Mouse (Mus musculus): ENCODE measurements around the gene Cd2. TPM values are rescaled to one million over a fixed set of nuclear protein-coding genes. Genes with fewer than 3 reads are reported as not detected.

Gene Cd2
- polyA plus RNA-seq, 1 experiment = 3.8 TPM

GRCm38 (mm10) chr3:101229551-101229930 lies 58.2 kb downstream of the Cd2 start:
- Histone ChIP-seq H3K36me3 (ENCODE audit: control insufficient read depth, insufficient read depth, low read length) (no peaks in the 10 kb centered on the region), H3K27me3 (replicated peaks; ENCODE audit: control insufficient read depth, insufficient read depth, low read length) (no peaks in the 10 kb centered on the region), H3K27ac (ENCODE audit: insufficient read depth, low read depth, low read length) (no peak overlapping the region), H3K4me3 (ENCODE audit: insufficient read depth, low read depth, low read length) (no peak overlapping the region), H3K4me1 (ENCODE audit: control insufficient read depth, insufficient read depth, low read length) (no peaks in the 10 kb centered on the region)
- no peak for TF ChIP-seq CTCF (conservative IDR thresholded peaks at IDR 0.05; ENCODE audit: insufficient read depth, insufficient read length, low read depth, low read length)
- TF ChIP-seq POLR2A (IDR thresholded peaks at IDR 0.05; ENCODE audit: low read depth, low read length) = no peak
- 46% methylated on average over 5 of the region's 5 CpGs for WGBS
- DNase-seq = no peak

DNA sequence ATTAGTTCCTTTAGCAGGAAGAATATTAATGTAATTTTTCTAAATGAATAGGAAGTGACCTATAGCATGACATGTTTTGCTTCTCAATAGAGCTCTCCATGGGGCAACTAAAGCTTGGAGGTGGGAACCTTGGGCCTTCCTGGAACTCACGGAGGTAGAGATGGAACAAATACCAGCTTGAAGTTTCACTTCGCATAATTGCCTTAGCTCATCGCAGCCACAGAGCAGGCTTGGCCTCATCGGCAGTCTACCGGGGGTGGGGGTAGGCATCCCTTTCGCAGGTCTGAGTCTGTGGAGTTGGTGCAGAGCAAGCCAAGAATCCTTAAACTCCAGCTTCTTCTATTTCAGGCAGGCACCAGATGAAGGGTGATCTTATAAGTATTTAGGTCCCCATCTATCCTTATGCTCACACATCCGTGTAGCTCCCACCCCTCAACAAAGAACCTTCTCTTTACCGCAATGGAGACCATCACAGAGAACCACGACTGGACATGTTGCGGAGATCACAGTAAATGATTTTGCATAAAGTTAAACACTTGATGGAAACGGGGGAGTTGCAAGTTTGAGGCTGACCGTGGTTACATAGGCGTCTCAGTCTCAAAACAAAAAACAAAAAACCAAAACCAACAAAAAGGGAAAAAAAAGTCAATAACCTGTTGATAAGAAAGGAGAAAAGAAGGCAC lies 58.7 kb downstream of the Cd2 start:
- Histone ChIP-seq H3K4me1 (ENCODE audit: control insufficient read depth, insufficient read depth, low read length) (no peaks in the 10 kb centered on the region), H3K36me3 (ENCODE audit: control insufficient read depth, insufficient read depth, low read length) (no peaks in the 10 kb centered on the region), H3K27me3 (replicated peaks; ENCODE audit: control insufficient read depth, insufficient read depth, low read length) (no peaks in the 10 kb centered on the region), H3K27ac (ENCODE audit: insufficient read depth, low read depth, low read length) (no peak overlapping the region), H3K4me3 (ENCODE audit: insufficient read depth, low read depth, low read length) (no peak overlapping the region)
- DNase-seq = no peak
- TF ChIP-seq POLR2A (IDR thresholded peaks at IDR 0.05; ENCODE audit: low read depth, low read length) (no peak), CTCF (conservative IDR thresholded peaks at IDR 0.05; ENCODE audit: insufficient read depth, insufficient read length, low read depth, low read length) (no peak)
- 79% methylated on average over 13 of the region's 13 CpGs for WGBS

- Histone ChIP-seq H3K27me3 (replicated peaks; ENCODE audit: control insufficient read depth, insufficient read depth, low read length) (no peaks in the 10 kb centered on the region), H3K36me3 (ENCODE audit: control insufficient read depth, insufficient read depth, low read length) (no peaks in the 10 kb centered on the region), H3K27ac (ENCODE audit: insufficient read depth, low read depth, low read length) (no peak overlapping the region), H3K4me3 (ENCODE audit: insufficient read depth, low read depth, low read length) (no peak overlapping the region), H3K4me1 (ENCODE audit: control insufficient read depth, insufficient read depth, low read length) (no peaks in the 10 kb centered on the region)
- TF ChIP-seq CTCF (conservative IDR thresholded peaks at IDR 0.05; ENCODE audit: insufficient read depth, insufficient read length, low read depth, low read length) (no peak), POLR2A (IDR thresholded peaks at IDR 0.05; ENCODE audit: low read depth, low read length) (no peak)
- WGBS = 77% methylated on average over 5 of the region's 5 CpGs
- DNase-seq = no peak
Observed at GRCm38 (mm10) chr3:101228066-101228465, 59.7 kb downstream of the Cd2 start.

Other genes with a start within 250 kb of the Cd2 start
- 5.2 and 5.5 TPM in 2 replicates for gene Ptgfrn, start 177.7 kb downstream of the Cd2 start, polyA plus RNA-seq (2012; rRNA removed)
- gene Igsf3, start 89.1 kb upstream of the Cd2 start, polyA plus RNA-seq (2012; rRNA removed) = 2.6 and 2.9 TPM in 2 replicates